Mouse (Mus musculus) forebrain, embryonic 15.5 days (tissue): ENCODE measurements around the gene Rnf152. TPM values are rescaled to one million over a fixed set of nuclear protein-coding genes. Genes with fewer than 3 reads are reported as not detected.

ENCODE experiments used
- ATAC-seq: fragments of 200-750 bp; cut with Nextera tagmentation; replicated peaks from 2 replicates; pipeline ENCODE4 v1.8.0; 2017; ENCODE audit warnings: mild to moderate bottlenecking, moderate TSS enrichment, moderate library complexity
- H3K27ac ChIP-seq: fragments of 300-500 bp; sonication (generic); replicated peaks from 2 replicates; pipeline ENCODE4 v1.5.1; 2015; ENCODE audit warnings: mild to moderate bottlenecking, inconsistent platforms
- H3K27me3 ChIP-seq: fragments of 300-500 bp; sonication (generic); 2 replicates; pipeline ENCODE4 v1.6.1; 2015; ENCODE audit warnings: inconsistent platforms
- H3K36me3 ChIP-seq: fragments of 300-500 bp; sonication (generic); 2 replicates; pipeline ENCODE4 v1.6.1; 2015; ENCODE audit warnings: mild to moderate bottlenecking, inconsistent platforms
- H3K4me1 ChIP-seq: fragments of 300-500 bp; sonication (generic); 2 replicates; pipeline ENCODE4 v1.6.1; 2015; ENCODE audit warnings: inconsistent platforms
- H3K4me2 ChIP-seq: fragments of 300-500 bp; sonication (generic); replicated peaks from 2 replicates; pipeline ENCODE4 v1.6.1; 2015; ENCODE audit warnings: mild to moderate bottlenecking, inconsistent platforms
- H3K4me3 ChIP-seq: fragments of 300-500 bp; sonication (generic); 2 replicates; pipeline ENCODE4 v1.5.1; 2015; ENCODE audit warnings: mild to moderate bottlenecking, inconsistent platforms
- H3K9ac ChIP-seq: fragments of 300-500 bp; sonication (generic); replicated peaks from 2 replicates; pipeline ENCODE4 v1.6.1; 2015; ENCODE audit warnings: mild to moderate bottlenecking, inconsistent platforms
- H3K9me3 ChIP-seq: fragments of 300-500 bp; sonication (generic); 2 replicates; pipeline ENCODE4 v1.6.1; 2016; ENCODE audit warnings: inconsistent platforms
- WGBS: fragments of 180-500 bp; shearing (Covaris S2); methylation state at CpG from one replicate; pipeline ENCODE4 v1.1.7; 2015; ENCODE audit warnings: mixed read lengths; 5-methylcytosine and 5-hydroxymethylcytosine counted together
- polyA plus RNA-seq: library from polyadenylated mRNA; unstranded; fragments of >200 nt; fragmentation: Nextera tagmentation; extraction: Ambion mirVana; gene quantifications from 2 replicates; pipeline ENCODE4 v1.2.1, GENCODE M21; 2015

The Rnf152 gene
- polyA plus RNA-seq, 1 experiment from 2014 or later: 6.7 TPM

DNA sequence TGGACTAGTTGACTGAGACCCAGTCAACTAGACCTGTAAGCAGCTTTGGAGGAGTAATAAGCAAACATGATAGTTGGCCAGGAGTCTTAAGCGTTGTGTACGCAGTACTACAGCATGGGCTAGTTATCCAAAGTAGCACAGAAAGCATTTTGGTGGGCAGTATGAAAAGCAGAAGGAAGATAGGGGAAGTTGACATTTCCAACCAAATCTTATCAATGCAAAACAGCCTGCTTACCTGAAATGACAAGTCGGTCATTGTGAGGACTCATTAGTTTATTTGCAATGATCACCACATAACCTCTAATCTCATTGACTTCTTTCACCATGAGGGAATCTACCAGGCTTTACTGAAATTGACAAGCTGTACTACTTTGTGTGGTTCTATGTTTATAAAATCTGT lies 107.3 kb downstream of the Rnf152 start:
- Histone ChIP-seq H3K9me3 (no peaks in the 10 kb centered on the region), H3K36me3 (no peaks in the 10 kb centered on the region), H3K9ac (no peak overlapping the region), H3K27me3 (no peaks in the 10 kb centered on the region), H3K4me1 (peaks cover 10% of the 10 kb centered on the region), H3K4me3 (no peak overlapping the region), H3K4me2 (no peak overlapping the region), H3K27ac (no peak overlapping the region)
- WGBS: 96% methylated on average over 3 of the region's 3 CpGs
- no peak for ATAC-seq

DNA sequence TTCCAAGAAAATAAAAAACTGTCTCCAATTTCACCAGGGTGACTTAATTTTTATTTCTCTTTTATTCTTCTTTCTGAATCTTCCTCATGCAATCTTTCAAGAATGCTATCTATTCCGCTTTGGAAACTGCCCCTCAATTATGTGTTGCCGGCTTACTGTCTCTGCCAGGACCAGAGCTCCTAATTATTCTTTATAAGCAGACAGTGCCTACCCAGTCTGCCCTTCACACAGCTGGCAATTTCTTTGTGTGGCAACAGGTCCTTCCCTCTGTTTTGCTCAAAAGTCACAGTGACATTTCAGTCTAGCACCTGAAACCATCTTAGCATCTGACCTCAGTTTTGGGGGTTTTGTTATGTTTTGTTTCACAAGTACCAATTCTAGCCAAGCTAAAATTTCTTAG lies 109.9 kb downstream of the Rnf152 start:
- ATAC-seq: peak; percentile 79
- Histone ChIP-seq H3K4me1 (peaks cover 14% of the 10 kb centered on the region), H3K4me3 (no peak overlapping the region), H3K27me3 (no peaks in the 10 kb centered on the region), H3K27ac (0 out of 2 replicates have a peak overlapping the region, but pooled peaks have one; percentile 24), H3K9ac (no peak overlapping the region), H3K9me3 (no peaks in the 10 kb centered on the region), H3K36me3 (no peaks in the 10 kb centered on the region), H3K4me2 (no peak overlapping the region)
- 1% methylated on average over 2 of the region's 2 CpGs for WGBS

GRCm38 (mm10) chr1:105246075-105246574 lies 110.4 kb downstream of the Rnf152 start:
- no peak overlapping the region; the same call in 1 of the 2 replicates for H3K27ac ChIP-seq
- H3K27me3 ChIP-seq: no peaks in the 10 kb centered on the region
- no peaks in the 10 kb centered on the region for H3K9me3 ChIP-seq
- peak; percentile 70 for ATAC-seq
- H3K4me3 ChIP-seq: no peak overlapping the region
- H3K4me1 ChIP-seq: peaks cover 14% of the 10 kb centered on the region
- H3K9ac ChIP-seq: no peak overlapping the region
- H3K36me3 ChIP-seq: no peaks in the 10 kb centered on the region
- no peak overlapping the region for H3K4me2 ChIP-seq
- WGBS: 4% methylated on average over 3 of the region's 3 CpGs

DNA sequence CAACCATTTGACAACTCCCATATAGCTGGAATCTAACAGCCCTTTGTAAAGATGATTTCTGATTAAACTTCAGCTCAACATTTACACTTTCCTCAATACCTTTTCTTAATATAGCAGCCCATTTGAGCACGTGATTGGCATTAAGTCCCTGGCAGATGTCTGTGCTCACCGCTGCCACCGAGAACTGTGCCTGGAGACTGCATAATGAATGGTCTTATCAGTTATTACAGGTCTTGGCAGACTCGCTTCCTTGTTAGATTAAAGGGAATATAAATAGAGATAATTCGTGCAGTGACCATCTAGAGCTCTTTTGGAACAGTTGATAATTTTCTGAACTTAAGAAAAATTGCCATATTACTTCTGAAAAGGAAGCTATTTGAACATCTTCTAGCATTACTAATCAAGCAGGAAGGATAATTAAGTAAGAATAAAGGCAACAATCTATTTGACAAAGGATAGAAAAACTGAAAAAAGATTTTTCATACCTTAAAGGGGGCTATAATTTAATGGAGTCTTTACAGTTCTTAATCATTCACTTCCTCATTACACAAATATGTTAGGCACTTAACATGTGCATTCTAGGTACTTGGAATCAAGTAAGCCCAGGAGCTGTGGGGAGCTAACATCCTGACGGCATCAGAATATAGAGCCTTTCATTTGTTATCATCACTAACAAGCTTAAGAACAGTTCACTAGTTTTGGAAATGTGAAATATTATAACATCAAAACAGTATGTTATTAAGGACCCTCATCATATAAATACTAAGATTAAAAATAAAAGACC lies 113.0 kb downstream of the Rnf152 start:
- no peak for ATAC-seq
- Histone ChIP-seq H3K4me2 (no peak overlapping the region), H3K36me3 (no peaks in the 10 kb centered on the region), H3K27ac (no peak overlapping the region), H3K9ac (no peak overlapping the region), H3K9me3 (no peaks in the 10 kb centered on the region), H3K27me3 (no peaks in the 10 kb centered on the region), H3K4me1 (peaks cover 14% of the 10 kb centered on the region), H3K4me3 (no peak overlapping the region)
- WGBS: 18% methylated on average over 6 of the region's 6 CpGs

- Histone ChIP-seq H3K9ac (no peak overlapping the region), H3K36me3 (no peaks in the 10 kb centered on the region)
- no peak for ATAC-seq
Observed at GRCm38 (mm10) chr1:105240185-105240584, 116.3 kb downstream of the Rnf152 start.

More at GRCm38 (mm10) chr1:105240185-105240584, 116.3 kb downstream of the Rnf152 start:
- no peak overlapping the region for H3K27ac ChIP-seq
- no peak overlapping the region for H3K4me2 ChIP-seq
- no peaks in the 10 kb centered on the region for H3K27me3 ChIP-seq
- H3K9me3 ChIP-seq: no peaks in the 10 kb centered on the region
- H3K4me1 ChIP-seq: 0 out of 2 replicates have a peak, but pooled peaks cover 4% of the 10 kb centered on the region
- no peak overlapping the region for H3K4me3 ChIP-seq
